In genomic region chr2:163914107-163914506, GRCm38 (mm10) we compare ENCODE assay signal across 9 mouse cellular contexts. TPM values are rescaled to one million over a fixed set of nuclear protein-coding genes. Genes with fewer than 3 reads are reported as not detected.
DNase-seq lines count a peak whose midpoint lies in the region; ATAC-seq and TF ChIP-seq lines count a peak whose summit lies in the region.
"Had no signal": no experiment of that assay in that cellular context is flagged by ENCODE, and none has a peak within 500 bp of the region (broad histone marks: within the 10 kb centered on the region; RNA-seq: fewer than 3 reads in every experiment).

No protein-coding gene starts in this region.

- H3K27ac ChIP-seq in forebrain, postnatal 0 days (ENCODE audit: low read depth, low read length), result peak overlapping the region; percentile 77
- H3K27ac ChIP-seq in neural tube, embryonic 14.5 days (ENCODE audit: low read depth, low read length), result peak overlapping the region; percentile 28; the same call in 1 of the 2 replicates
- H3K27ac ChIP-seq in intestine, postnatal 0 days (ENCODE audit: low read depth, low read length), result no peak overlapping the region
- H3K27ac ChIP-seq: kidney, postnatal 0 days had no signal

- H3K9me3 ChIP-seq in forebrain, postnatal 0 days (ENCODE audit: low read length), result no peaks in the 10 kb centered on the region
- H3K9me3 ChIP-seq in neural tube, embryonic 14.5 days (ENCODE audit: control insufficient read depth, low read length), result no peaks in the 10 kb centered on the region
- H3K9me3 ChIP-seq in intestine, postnatal 0 days (ENCODE audit: control insufficient read depth), result no peaks in the 10 kb centered on the region

- H3K36me3 ChIP-seq in forebrain, postnatal 0 days (ENCODE audit: insufficient read depth), result no peaks in the 10 kb centered on the region
- H3K36me3 ChIP-seq in neural tube, embryonic 14.5 days (ENCODE audit: control insufficient read depth, insufficient read depth, low read length), result no peaks in the 10 kb centered on the region
- H3K36me3 ChIP-seq in intestine, postnatal 0 days (ENCODE audit: control insufficient read depth, insufficient read depth), result no peaks in the 10 kb centered on the region

- H3K4me1 ChIP-seq in forebrain, postnatal 0 days (ENCODE audit: insufficient read depth), result peaks cover 25% of the 10 kb centered on the region
- peaks cover 15% of the 10 kb centered on the region for H3K4me1 ChIP-seq in neural tube, embryonic 14.5 days (ENCODE audit: control insufficient read depth, insufficient read depth, low read length)
- no peaks in the 10 kb centered on the region for H3K4me1 ChIP-seq in intestine, postnatal 0 days (replicated peaks; ENCODE audit: control insufficient read depth, insufficient read depth, low read length)

- peak overlapping the region; percentile 17 for H3K4me3 ChIP-seq in forebrain, postnatal 0 days (ENCODE audit: low read depth, low read length)
- H3K4me3 ChIP-seq in neural tube, embryonic 14.5 days (ENCODE audit: low read depth, low read length), result peak overlapping the region; percentile 0; the same call in 1 of the 2 replicates
- no peak overlapping the region for H3K4me3 ChIP-seq in intestine, postnatal 0 days (ENCODE audit: low read depth, low read length)

- H3K27me3 ChIP-seq in forebrain, postnatal 0 days (ENCODE audit: insufficient read depth, low read length), result no peaks in the 10 kb centered on the region
- H3K27me3 ChIP-seq in neural tube, embryonic 14.5 days (ENCODE audit: control insufficient read depth, insufficient read depth, low read length), result peaks cover 1% of the 10 kb centered on the region
- H3K27me3 ChIP-seq in intestine, postnatal 0 days (replicated peaks; ENCODE audit: control insufficient read depth, insufficient read depth, low read length), result peaks cover 43% of the 10 kb centered on the region

- H3K9ac ChIP-seq in forebrain, postnatal 0 days, result peak overlapping the region; percentile 23
- H3K9ac ChIP-seq in neural tube, embryonic 14.5 days (replicated peaks; ENCODE audit: low read depth, low read length), result peak overlapping the region; percentile 32; the same call in 1 of the 2 replicates
- H3K9ac ChIP-seq in intestine, postnatal 0 days (ENCODE audit: low read depth, low read length), result no peak overlapping the region

- TF ChIP-seq CTCF in forebrain, postnatal 0 days (IDR thresholded peaks at IDR 0.05; ENCODE audit: low read depth), result no peak
- no peak for TF ChIP-seq CTCF in intestine, postnatal 0 days (IDR thresholded peaks at IDR 0.05; ENCODE audit: low read depth)

- 2% methylated on average over 10 of the region's 10 CpGs for WGBS in forebrain, postnatal 0 days
- 7% methylated on average over 10 of the region's 10 CpGs for WGBS in neural tube, embryonic 14.5 days
- WGBS in intestine, postnatal 0 days, result 17% methylated on average over 10 of the region's 10 CpGs

- H3K4me2 ChIP-seq in forebrain, postnatal 0 days (ENCODE audit: low read depth), result peak overlapping the region; percentile 42
- H3K4me2 ChIP-seq in neural tube, embryonic 14.5 days (ENCODE audit: low read depth, low read length), result peak overlapping the region; percentile 47
- H3K4me2 ChIP-seq in intestine, postnatal 0 days (replicated peaks; ENCODE audit: low read depth), result no peak overlapping the region

- peak; percentile 86 for ATAC-seq in forebrain, postnatal 0 days
- ATAC-seq in neural tube, embryonic 14.5 days (ENCODE audit: low read depth), result peak; percentile 70; the same call in 1 of the 2 replicates
- no peak for ATAC-seq in activated CD4-positive, CD25-positive, alpha-beta regulatory T cell, adult 4 months
- ATAC-seq in granulocyte monocyte progenitor cell, adult 5-6 weeks (replicated peaks; ENCODE audit: poor library complexity, severe bottlenecking), result no peak
- no peak for ATAC-seq in intestine, postnatal 0 days

- DNase-seq in cerebellum, postnatal 25 days, result peak; percentile 53 to 67
- peak; percentile 86 for DNase-seq in forebrain, postnatal 0 days
- peak; percentile 81 for DNase-seq in left cerebral cortex, adult 11 months (ENCODE audit: low spot score)
- no peak for DNase-seq in kidney, postnatal 14 days

RNA-seq across cellular contexts. Expression of gene Rims4, which starts 4.4 kb away (rescaled TPM):
- 53.8 and 59.1 TPM in 2 replicates for total RNA-seq in forebrain, postnatal 0 days (2014; rRNA removed)
- polyA plus RNA-seq in forebrain, postnatal 0 days (2015; fragmentation: Nextera tagmentation; extraction: Ambion mirVana), result 9.5 and 16.3 TPM in 2 replicates
- 6.1 and 8.3 TPM in 2 replicates for polyA plus RNA-seq in neural tube, embryonic 14.5 days (2014; fragmentation: Nextera tagmentation; extraction: Ambion mirVana)
- not detected for polyA plus RNA-seq in activated CD4-positive, CD25-positive, alpha-beta regulatory T cell, adult 4 months (2017; shearing (Covaris generic))
- not detected in 2 replicates for total RNA-seq in granulocyte monocyte progenitor cell, adult 5-6 weeks (2014; fragmentation: Nextera tagmentation)
- not detected in 2 replicates for total RNA-seq in granulocyte monocyte progenitor cell, adult 5-6 weeks (2017)
- 0.53 and 0.55 TPM in 2 replicates for polyA plus RNA-seq in intestine, postnatal 0 days (2015; fragmentation: Nextera tagmentation; extraction: Ambion mirVana)

Comparison
In these comparisons a context has a peak if more than half of its experiments do, and no peak if none do; other contexts are left out.
1. ATAC-seq: peak in forebrain, postnatal 0 days (single experiment) and neural tube, embryonic 14.5 days (single experiment); none in activated CD4-positive, CD25-positive, alpha-beta regulatory T cell, adult 4 months (single experiment), granulocyte monocyte progenitor cell, adult 5-6 weeks (single experiment) and intestine, postnatal 0 days (single experiment).